Mouse (Mus musculus): ENCODE measurements around the gene Mfsd12.

The Mfsd12 gene

GRCm38 (mm10) chr10:81329194-81329975 lies 27.9 kb upstream of the Mfsd12 start:
- DNase-seq (ENCODE audit: low read depth, low spot score) = no peak

GRCm38 (mm10) chr10:81330007-81330406 lies 27.3 kb upstream of the Mfsd12 start:
- DNase-seq (ENCODE audit: low read depth, low spot score) = no peak

DNA sequence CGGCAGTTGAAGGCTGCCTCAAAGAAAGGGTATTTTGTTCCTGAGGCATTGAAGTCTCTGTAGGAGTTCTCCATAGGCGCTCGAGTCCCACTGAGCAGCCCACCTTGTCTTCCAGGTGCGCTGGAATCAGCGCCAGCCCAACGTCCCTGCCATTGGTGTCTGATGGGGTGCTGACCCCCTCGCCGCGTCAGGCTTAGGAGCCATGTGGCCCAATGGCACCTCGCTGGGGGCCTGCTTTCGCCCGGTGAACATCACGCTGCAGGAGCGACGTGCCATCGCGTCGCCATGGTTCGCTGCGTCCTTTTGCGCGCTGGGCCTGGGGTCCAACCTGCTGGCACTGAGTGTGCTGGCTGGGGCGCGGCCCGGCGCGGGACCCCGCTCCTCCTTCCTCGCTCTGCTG lies 25.0 kb upstream of the Mfsd12 start:
- no peak for DNase-seq (ENCODE audit: low read depth, low spot score)

- DNase-seq (ENCODE audit: low read depth, low spot score) = no peak
Observed at GRCm38 (mm10) chr10:81334324-81334723, 23.0 kb upstream of the Mfsd12 start.

- DNase-seq (ENCODE audit: low read depth, low spot score) = peak; percentile 58
Observed at GRCm38 (mm10) chr10:81335393-81336340, 21.6 kb upstream of the Mfsd12 start.

- DNase-seq (ENCODE audit: low read depth, low spot score) = no peak
Observed at GRCm38 (mm10) chr10:81336558-81336957, 20.7 kb upstream of the Mfsd12 start.

DNA sequence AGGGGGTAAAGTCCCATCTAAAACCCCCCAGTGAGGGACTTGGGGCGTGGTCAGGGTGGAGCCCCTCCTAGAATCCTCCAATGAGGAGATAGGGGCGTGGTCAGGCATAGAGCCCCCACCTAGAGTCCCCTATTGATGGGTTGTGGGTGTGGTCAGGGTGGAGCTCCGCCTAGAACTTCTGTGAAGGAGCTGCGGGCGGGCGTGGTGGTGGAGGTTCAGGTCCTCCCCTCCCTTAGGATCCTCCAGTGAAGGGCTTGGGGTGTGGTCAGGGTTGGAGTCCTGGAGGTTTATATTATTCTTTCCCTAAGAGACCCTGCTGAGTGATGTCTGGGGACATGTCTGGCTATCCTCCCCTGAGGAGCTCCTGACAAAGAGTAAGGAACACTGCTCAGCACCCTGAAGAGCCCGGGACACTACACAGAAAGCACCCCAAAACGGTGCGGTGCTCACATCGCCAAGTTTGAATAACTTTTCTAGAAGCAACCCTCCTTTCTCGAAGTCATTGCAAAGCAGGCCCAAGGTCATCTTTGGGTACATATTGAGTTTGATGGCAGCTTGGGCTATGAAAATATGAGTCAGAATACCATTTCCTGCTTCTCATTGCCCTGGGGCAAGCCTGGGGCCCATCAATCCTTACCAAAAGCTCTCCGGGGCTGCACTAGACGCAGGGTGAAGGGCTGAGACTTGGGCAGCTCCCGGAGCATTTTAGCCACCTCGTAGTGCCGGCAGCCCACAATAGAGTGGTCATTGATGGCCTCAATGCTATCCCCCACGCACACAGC lies 16.5 kb upstream of the Mfsd12 start:
- peak; percentile 94 for DNase-seq (ENCODE audit: low read depth, low spot score)

GRCm38 (mm10) chr10:81341333-81341949 lies 15.8 kb upstream of the Mfsd12 start:
- peak; percentile 80 for DNase-seq (ENCODE audit: low read depth, low spot score)

DNA sequence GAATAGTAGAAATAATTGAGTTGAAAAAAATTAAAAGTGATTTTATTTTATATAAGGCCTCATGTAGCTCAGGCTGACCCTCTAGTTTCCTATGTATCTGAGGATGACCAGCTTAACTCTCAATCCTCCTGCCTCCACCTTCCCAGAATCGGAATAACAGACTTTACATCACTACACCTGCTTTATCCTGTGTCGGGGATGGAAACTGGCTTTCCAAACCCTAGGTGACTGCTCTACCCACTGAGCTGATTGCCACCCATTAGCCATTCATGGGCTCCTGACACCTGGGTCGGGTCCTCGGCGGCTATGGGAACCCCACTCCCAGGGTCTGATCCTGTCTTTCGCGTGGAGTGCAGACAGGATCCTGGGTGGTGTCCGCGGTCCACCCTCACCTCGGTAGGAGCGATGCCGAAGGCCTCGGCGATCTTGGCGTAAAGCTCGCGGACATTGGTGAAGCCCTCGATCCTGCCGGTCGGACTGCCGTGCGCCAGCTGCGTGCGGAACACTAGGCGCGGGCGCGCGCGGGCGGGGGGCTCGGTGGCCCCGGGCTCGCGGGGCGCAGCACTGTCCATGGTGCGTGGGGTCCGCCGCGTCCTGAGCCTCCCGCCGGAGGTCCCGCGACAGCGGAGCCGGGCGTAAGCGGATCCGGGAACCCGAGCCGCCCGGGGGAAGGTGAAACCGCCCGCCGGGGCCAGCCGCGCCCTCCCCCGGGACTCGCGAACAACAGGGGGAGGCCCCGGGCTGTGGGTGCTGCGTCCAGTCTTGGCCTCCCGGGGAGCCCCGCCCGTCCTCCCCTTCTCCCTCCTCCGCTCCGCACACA lies 14.4 kb upstream of the Mfsd12 start, which contains the start of gene Gipc3:
Gene Gipc3, minus strand, starts transcription at position 581 of the 820 bp plus-strand sequence.
- DNase-seq (ENCODE audit: low read depth, low spot score) = no peak

DNA sequence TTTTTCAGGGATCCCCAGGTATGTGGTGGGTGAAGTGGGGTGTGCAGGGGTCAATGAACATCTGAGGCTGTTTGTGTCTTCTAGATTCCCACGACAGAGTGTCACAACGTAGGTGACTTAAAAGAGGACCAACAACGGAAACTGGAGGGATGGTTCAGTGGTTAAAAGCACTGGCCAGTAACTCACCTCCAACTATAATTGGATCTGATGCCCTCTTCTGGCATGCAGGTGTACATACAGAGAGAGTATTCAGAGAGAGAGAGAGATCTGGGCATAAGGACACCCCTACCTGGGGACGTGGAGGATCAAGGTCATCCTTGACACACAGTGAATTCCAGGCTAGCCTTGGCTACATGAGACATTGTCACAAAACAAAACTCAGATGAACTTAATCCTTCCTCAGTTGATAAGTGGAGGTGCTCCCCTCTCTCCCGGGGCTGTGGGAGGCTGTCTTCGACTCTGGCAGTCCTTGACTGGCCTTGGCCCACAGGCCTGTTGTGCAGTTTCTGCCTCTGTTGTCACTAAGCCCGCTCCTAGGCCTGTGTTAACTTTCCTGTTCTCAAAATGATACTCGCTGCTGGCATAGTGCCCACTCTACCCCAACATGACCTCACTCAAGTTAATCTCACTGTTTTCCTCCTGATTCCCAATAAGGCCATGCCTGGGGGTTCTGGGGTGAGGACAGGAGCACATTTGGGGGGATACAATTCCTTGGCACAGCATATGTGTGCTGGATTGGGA lies 12.7 kb upstream of the Mfsd12 start:
- no peak for DNase-seq (ENCODE audit: low read depth, low spot score)

GRCm38 (mm10) chr10:81345162-81345534 lies 12.1 kb upstream of the Mfsd12 start:
- DNase-seq (ENCODE audit: low read depth, low spot score) = no peak

DNA sequence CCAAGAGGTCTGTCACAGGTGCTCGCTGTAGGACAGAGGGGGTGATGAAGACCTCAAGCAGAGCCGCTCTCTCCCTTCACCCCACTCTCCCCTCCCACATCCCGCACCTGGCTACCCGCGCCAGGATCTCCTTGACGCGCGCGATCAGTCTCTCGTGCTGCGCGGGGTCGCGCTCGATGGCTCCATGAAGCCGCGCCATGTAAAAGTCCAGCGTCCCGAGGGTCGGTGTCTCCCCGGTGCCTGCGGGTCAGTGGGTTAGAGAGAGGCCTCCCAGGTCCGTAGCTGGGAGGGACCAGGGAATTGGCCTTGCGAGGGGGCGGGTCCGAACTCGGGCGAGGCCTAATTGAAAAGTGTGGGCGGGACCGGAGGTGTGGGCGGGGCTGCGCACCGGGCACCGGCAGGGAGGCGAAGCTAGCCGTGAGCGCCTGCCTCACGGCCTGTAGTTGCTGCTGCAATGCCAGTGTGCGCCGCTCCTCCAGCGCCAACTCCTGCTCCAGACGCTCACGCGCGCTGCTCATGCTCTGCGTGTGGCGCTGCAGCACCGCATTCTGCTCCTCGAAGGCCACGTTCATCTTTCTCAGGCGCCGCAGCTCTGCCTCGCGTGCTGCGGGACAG lies 10.7 kb upstream of the Mfsd12 start:
- DNase-seq (ENCODE audit: low read depth, low spot score) = peak; percentile 93

DNA sequence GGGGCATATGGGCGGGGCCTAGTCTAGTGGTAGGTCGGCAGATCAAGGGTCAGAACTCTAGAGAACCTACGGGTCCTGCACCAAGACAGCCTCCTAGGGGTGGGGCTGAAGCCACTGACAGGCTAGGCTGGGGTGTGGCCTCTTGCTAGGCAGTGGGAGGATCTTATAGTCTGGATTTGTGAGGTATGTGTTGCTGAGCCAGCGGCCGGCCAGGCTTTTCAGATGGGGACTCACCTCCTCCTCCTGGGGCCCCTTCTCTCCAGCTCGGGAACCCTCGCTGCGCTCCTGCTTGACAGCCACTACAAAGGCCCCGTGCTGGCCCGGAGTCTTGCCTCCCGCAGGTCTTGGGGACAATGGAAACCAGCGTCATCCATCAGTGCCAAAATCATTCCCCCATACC lies 8.1 kb upstream of the Mfsd12 start:
- DNase-seq (ENCODE audit: low read depth, low spot score) = peak; percentile 95

DNA sequence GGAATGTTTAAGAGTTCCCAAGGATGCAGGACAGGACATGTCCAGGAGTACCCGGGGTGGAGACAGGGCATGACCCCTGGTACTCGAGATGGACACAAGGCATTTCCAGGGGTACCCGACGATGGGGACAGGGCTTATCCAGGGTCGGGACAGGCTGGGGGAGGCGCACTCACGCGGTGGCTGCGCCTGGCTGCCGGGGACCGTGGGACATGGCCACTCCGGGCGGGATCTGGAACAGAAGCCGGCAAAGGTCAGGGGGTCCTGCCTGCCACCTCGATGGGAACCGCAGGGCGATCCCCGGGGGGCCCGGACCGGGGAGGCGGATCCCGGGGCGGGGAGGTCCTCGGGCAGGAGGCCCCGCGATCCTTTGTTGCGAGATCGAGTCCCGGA lies 7.3 kb upstream of the Mfsd12 start:
- no peak for DNase-seq (ENCODE audit: low read depth, low spot score)

- peak; percentile 100 for DNase-seq (ENCODE audit: low read depth, low spot score)
Observed at GRCm38 (mm10) chr10:81350351-81351063, 6.8 kb upstream of the Mfsd12 start, which contains the start of gene Hmg20b. Gene Hmg20b (minus strand): TSS chr10:81350480.

DNA sequence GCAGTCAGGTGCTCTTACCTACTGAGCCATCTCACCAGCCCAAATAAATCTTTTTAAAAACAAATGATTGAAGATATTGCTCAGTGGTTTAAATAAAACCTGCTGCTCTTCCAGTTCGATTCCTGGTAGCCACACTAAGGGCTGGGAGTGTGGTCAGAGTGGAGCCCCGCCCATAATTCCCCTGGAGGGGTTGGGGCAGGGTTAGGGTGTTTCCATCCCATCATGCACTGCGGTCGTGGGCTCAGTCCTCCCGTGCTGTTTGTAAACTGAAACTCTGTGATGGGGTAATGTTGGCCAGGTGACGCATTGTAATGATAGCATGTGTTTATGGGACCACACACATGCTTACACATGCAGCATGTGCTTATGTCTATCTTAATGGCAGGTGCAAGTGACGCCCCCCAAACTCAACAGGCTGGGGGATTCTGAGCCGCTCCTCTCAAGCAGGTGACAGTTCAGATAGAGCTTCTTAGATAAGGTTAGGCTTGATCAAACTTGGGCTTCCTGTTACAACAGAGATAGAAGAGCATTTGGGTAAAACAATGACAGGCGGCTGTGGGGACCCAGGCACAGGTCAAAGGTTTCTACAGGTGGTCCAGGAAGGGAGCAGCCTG lies 5.5 kb upstream of the Mfsd12 start:
- DNase-seq (ENCODE audit: low read depth, low spot score) = peak; percentile 91

GRCm38 (mm10) chr10:81354738-81355477 lies 2.4 kb upstream of the Mfsd12 start:
- peak; percentile 76 for DNase-seq (ENCODE audit: low read depth, low spot score)
